Mouse (Mus musculus) heart, postnatal 0 days (tissue): ENCODE results near the gene 1700020N01Rik.

ENCODE experiments used
- CTCF ChIP-seq: IDR thresholded peaks from 2 replicates; pipeline ENCODE4 v1.5.1; 2016; ENCODE audit warnings: antibody characterized with exemption, control low read depth, low read depth
- EP300 ChIP-seq: IDR thresholded peaks from 2 replicates; pipeline ENCODE4 v1.6.1; 2016; ENCODE audit warnings: antibody characterized with exemption, low read depth

- TF ChIP-seq CTCF (no peak), EP300 (no peak)
Observed at GRCm38 (mm10) chr10:21544721-21545120, 48.2 kb upstream of the 1700020N01Rik start.
